In the genomic region with DNA sequence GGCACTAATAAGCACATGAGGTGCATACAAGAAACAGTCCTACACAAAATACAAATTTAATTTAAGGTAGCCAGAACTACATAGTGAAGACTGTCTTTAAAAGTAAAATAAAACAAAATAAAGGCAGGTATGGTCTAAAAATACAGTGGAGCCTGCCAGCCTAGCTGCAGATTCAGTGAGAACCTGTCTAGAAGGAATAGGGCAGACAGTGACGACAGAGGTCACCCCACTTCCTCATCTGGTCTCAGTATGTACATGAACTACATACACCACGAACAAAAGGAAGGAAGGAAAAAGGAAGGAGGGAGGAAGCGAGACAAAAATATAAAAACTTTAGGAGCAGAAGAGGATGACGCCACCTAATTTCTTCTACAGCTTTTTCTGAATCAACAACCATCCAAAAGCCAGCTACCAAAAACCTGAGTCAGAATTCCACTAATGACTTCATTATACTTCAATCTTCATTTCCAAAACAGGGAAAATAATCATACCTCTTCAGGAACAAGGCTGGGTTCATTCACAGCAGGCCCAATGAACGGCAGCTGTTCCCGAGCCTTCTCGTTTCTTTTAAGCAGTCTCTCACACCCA, we compare ENCODE assay signal across 8 mouse cellular contexts. TPM values are rescaled to one million over a fixed set of nuclear protein-coding genes. Genes with fewer than 3 reads are reported as not detected.
DNase-seq lines count a peak whose midpoint lies in the region; ATAC-seq and TF ChIP-seq lines count a peak whose summit lies in the region.

No protein-coding gene starts in this region.

- H3K27me3 ChIP-seq in heart, postnatal 0 days (ENCODE audit: control insufficient read depth, insufficient read depth, low read length), result no peaks in the 10 kb centered on the region
- no peaks in the 10 kb centered on the region for H3K27me3 ChIP-seq in heart, embryonic 10.5 days (ENCODE audit: insufficient read depth, poor library complexity, severe bottlenecking)
- H3K27me3 ChIP-seq in spleen, adult 2 months (ENCODE audit: control insufficient read depth, insufficient read depth, low read length), result no peaks in the 10 kb centered on the region
- no peaks in the 10 kb centered on the region for H3K27me3 ChIP-seq in hindbrain, embryonic 16.5 days (replicated peaks; ENCODE audit: control insufficient read depth, insufficient read depth, low read length)
- no peaks in the 10 kb centered on the region for H3K27me3 ChIP-seq in stomach, embryonic 14.5 days (ENCODE audit: control insufficient read depth, insufficient read depth, low read length)

- no peak for ATAC-seq in heart, postnatal 0 days (ENCODE audit: insufficient read depth, low read depth)
- ATAC-seq in hindbrain, embryonic 16.5 days, result no peak
- no peak for ATAC-seq in stomach, embryonic 14.5 days (ENCODE audit: insufficient number of reproducible peaks, insufficient read depth, low FRiP score, low read depth)

- no peak overlapping the region for H3K4me2 ChIP-seq in heart, postnatal 0 days (ENCODE audit: low read depth, low read length)
- H3K4me2 ChIP-seq in hindbrain, embryonic 16.5 days (ENCODE audit: low read length), result no peak overlapping the region
- H3K4me2 ChIP-seq in stomach, embryonic 14.5 days (replicated peaks; ENCODE audit: low read depth, low read length), result no peak overlapping the region

- no peak for TF ChIP-seq EP300 in heart, postnatal 0 days (IDR thresholded peaks at IDR 0.05; ENCODE audit: low read depth)

- peaks cover 24% of the 10 kb centered on the region for H3K36me3 ChIP-seq in heart, postnatal 0 days (replicated peaks; ENCODE audit: control insufficient read depth, insufficient read depth, low read length)
- H3K36me3 ChIP-seq in heart, embryonic 10.5 days, result peaks cover 23% of the 10 kb centered on the region
- peaks cover 7% of the 10 kb centered on the region for H3K36me3 ChIP-seq in spleen, adult 2 months (ENCODE audit: control insufficient read depth, insufficient read depth, low read length)
- H3K36me3 ChIP-seq in hindbrain, embryonic 16.5 days (ENCODE audit: control insufficient read depth, insufficient read depth, low read length), result no peaks in the 10 kb centered on the region
- H3K36me3 ChIP-seq in stomach, embryonic 14.5 days (ENCODE audit: control insufficient read depth, insufficient read depth, low read length), result peaks cover 13% of the 10 kb centered on the region

- H3K4me3 ChIP-seq in heart, postnatal 0 days (ENCODE audit: low read depth, low read length), result no peak overlapping the region
- H3K4me3 ChIP-seq in heart, embryonic 10.5 days, result no peak overlapping the region
- no peak overlapping the region for H3K4me3 ChIP-seq in spleen, adult 2 months (ENCODE audit: extremely low read depth, insufficient read depth, insufficient read length)
- H3K4me3 ChIP-seq in hindbrain, embryonic 16.5 days (ENCODE audit: low read length), result no peak overlapping the region
- no peak overlapping the region for H3K4me3 ChIP-seq in stomach, embryonic 14.5 days (ENCODE audit: low read depth, low read length)

- WGBS in heart, postnatal 0 days, result 54% methylated on average over 7 of the region's 7 CpGs
- 79% methylated on average over 7 of the region's 7 CpGs for WGBS in heart, embryonic 10.5 days
- WGBS in spleen, adult 2 months, result 34% methylated on average over 7 of the region's 7 CpGs
- WGBS in hindbrain, embryonic 16.5 days, result 72% methylated on average over 7 of the region's 7 CpGs
- 78% methylated on average over 7 of the region's 7 CpGs for WGBS in stomach, embryonic 14.5 days

- TF ChIP-seq POLR2A in spleen, adult 2 months (IDR thresholded peaks at IDR 0.05; ENCODE audit: low read depth, low read length), result no peak

- peaks cover 52% of the 10 kb centered on the region for H3K4me1 ChIP-seq in heart, postnatal 0 days (ENCODE audit: control insufficient read depth, insufficient read depth)
- H3K4me1 ChIP-seq in heart, embryonic 10.5 days, result peaks cover 34% of the 10 kb centered on the region
- peaks cover 29% of the 10 kb centered on the region for H3K4me1 ChIP-seq in spleen, adult 2 months (ENCODE audit: control insufficient read depth, insufficient read depth, insufficient read length)
- H3K4me1 ChIP-seq in hindbrain, embryonic 16.5 days (ENCODE audit: control insufficient read depth, insufficient read depth, low read depth, low read length), result peaks cover 40% of the 10 kb centered on the region
- H3K4me1 ChIP-seq in stomach, embryonic 14.5 days (ENCODE audit: control insufficient read depth, insufficient read depth, low read length), result peaks cover 37% of the 10 kb centered on the region

- H3K9me3 ChIP-seq in heart, postnatal 0 days (replicated peaks; ENCODE audit: control insufficient read depth, low read length), result no peaks in the 10 kb centered on the region
- H3K9me3 ChIP-seq in heart, embryonic 10.5 days, result no peaks in the 10 kb centered on the region
- no peaks in the 10 kb centered on the region for H3K9me3 ChIP-seq in hindbrain, embryonic 16.5 days (ENCODE audit: control insufficient read depth, low read length)
- H3K9me3 ChIP-seq in stomach, embryonic 14.5 days (ENCODE audit: control insufficient read depth, low read depth, low read length), result no peaks in the 10 kb centered on the region

- no peak for DNase-seq in heart, postnatal 0 days (ENCODE audit: low spot score)
- no peak for DNase-seq in heart, embryonic 10.5 days (ENCODE audit: low spot score)
- peak; percentile 48 to 52 for DNase-seq in spleen, adult 2 months (ENCODE audit: low read depth in 1 of 2, low spot score in 2 of 2)
- no peak for DNase-seq in spleen, adult 18-20 months
- DNase-seq in left cerebral cortex, adult 18-20 months (ENCODE audit: low spot score in 2 of 2), result no peak
- no peak for DNase-seq in adrenal gland, adult 18-20 months (ENCODE audit: low spot score in 2 of 2)

- H3K9ac ChIP-seq in heart, postnatal 0 days (replicated peaks; ENCODE audit: low read depth, low read length), result no peak overlapping the region
- H3K9ac ChIP-seq in hindbrain, embryonic 16.5 days (ENCODE audit: low read depth, low read length), result no peak overlapping the region
- no peak overlapping the region for H3K9ac ChIP-seq in stomach, embryonic 14.5 days (replicated peaks; ENCODE audit: low read depth, low read length)

- H3K27ac ChIP-seq in heart, postnatal 0 days (ENCODE audit: low read depth), result peak overlapping the region; percentile 39
- H3K27ac ChIP-seq in heart, embryonic 10.5 days, result no peak overlapping the region
- H3K27ac ChIP-seq in spleen, adult 2 months (ENCODE audit: insufficient read depth, low read length), result peak overlapping the region; percentile 73
- H3K27ac ChIP-seq in hindbrain, embryonic 16.5 days (ENCODE audit: low read depth, low read length), result peak overlapping the region; percentile 48
- H3K27ac ChIP-seq in stomach, embryonic 14.5 days (ENCODE audit: low read length), result peak overlapping the region; percentile 2; the same call in 1 of the 2 replicates

- no peak for TF ChIP-seq CTCF in heart, postnatal 0 days (IDR thresholded peaks at IDR 0.05; ENCODE audit: low read depth)
- TF ChIP-seq CTCF in spleen, adult 2 months (IDR thresholded peaks at IDR 0.05; ENCODE audit: extremely low read depth, insufficient read depth, insufficient read length, insufficient replicate concordance), result no peak

RNA-seq across cellular contexts. Expression of gene Chd2, which starts 10.0 kb away (rescaled TPM):
- 43.0 and 65.5 TPM in 2 replicates for total RNA-seq in heart, postnatal 0 days (2014; rRNA removed; ENCODE audit: low replicate concordance)
- 31.1 and 32.2 TPM in 2 replicates for polyA plus RNA-seq in heart, postnatal 0 days (2015; fragmentation: Nextera tagmentation; extraction: Ambion mirVana)
- polyA plus RNA-seq in heart, embryonic 10.5 days (2016; fragmentation: Nextera tagmentation; extraction: Ambion mirVana), result 43.6 and 46.0 TPM in 2 replicates
- 48.6 and 52.5 TPM in 2 replicates for polyA plus RNA-seq in spleen, adult 2 months (2012; rRNA removed)
- 34.0 and 35.3 TPM in 2 replicates for polyA plus RNA-seq in hindbrain, embryonic 16.5 days (2015; fragmentation: Nextera tagmentation; extraction: Ambion mirVana)
- polyA plus RNA-seq in stomach, embryonic 14.5 days (2014; fragmentation: Nextera tagmentation; extraction: Ambion mirVana), result 71.0 and 77.2 TPM in 2 replicates
- 10 to 100 TPM; 50.2 to 57.2 TPM for total RNA-seq in left cerebral cortex, adult 18-20 months (2021)
- 10 to 100 TPM; 35.5 to 35.8 TPM for total RNA-seq in adrenal gland, adult 18-20 months (2021)

Comparison
In these comparisons a context has a peak if more than half of its experiments do, and no peak if none do; other contexts are left out.
1. DNase-seq: peak in spleen, adult 2 months (2 of 2); none in heart, postnatal 0 days (single experiment), heart, embryonic 10.5 days (single experiment), spleen, adult 18-20 months (0 of 2), left cerebral cortex, adult 18-20 months (0 of 2) and adrenal gland, adult 18-20 months (0 of 2).